Mouse (Mus musculus) gastrocnemius, postnatal 14 days (tissue): Measurements from ENCODE around the gene Timm10. TPM values are rescaled to one million over a fixed set of nuclear protein-coding genes. Genes with fewer than 3 reads are reported as not detected.
A peak's percentile ranks its signal among the peaks of the same experiment; 100 is the strongest.
"Not testable (repeated sequence)": the region's sequence is repeated elsewhere in the genome, so short reads cannot be mapped to it uniquely, and the experiment has no call there.

Experiments
- DNase-seq: peaks from one replicate; pipeline ENCODE4 v3.0.0; 2021; ENCODE audit warnings: mixed read lengths
- intact Hi-C: fragments of 180-260 bp; cut with DNase I; formaldehyde crosslinking; loops from one replicate; pipeline ENCODE4 v1.15.1; 2025; ENCODE audit warnings: low total_unique reads
- long read RNA-seq, 2 experiments: library from polyadenylated mRNA; stranded (forward); transcript quantifications; one replicate each; pipeline ENCODE4 v2.0.0; 2021
- total RNA-seq, 2 experiments: library from RNA; stranded (reverse); gene quantifications; 2 replicates each; pipeline ENCODE4 v1.2.3; 2021

Gene Timm10
- 10 to 100 TPM; 45.7 to 46.0 TPM for total RNA-seq
- long read RNA-seq, experiment 1, transcript Timm10-201 (3 exons, 690 nt) = major isoform, 25 of 25 reads
- long read RNA-seq, experiment 1, partial matches to known transcripts = 0 of 25 reads
- long read RNA-seq, experiment 1, other reads (novel, unspliced or antisense) = 0 of 25 reads
- long read RNA-seq, experiment 2, transcript Timm10-201 (3 exons, 690 nt) = major isoform, 21 of 23 reads
- long read RNA-seq, experiment 2, partial matches to known transcripts = 0 of 23 reads
- long read RNA-seq, experiment 2, other reads (novel, unspliced or antisense) = 2 of 23 reads

GRCm38 (mm10) chr2:84826488-84827282, at the start of gene Timm10:
Gene Timm10, plus strand, starts transcription at chr2:84826997.
- DNase-seq = peak; percentile 86
- intact Hi-C loops = no loop called here

GRCm38 (mm10) chr2:84777706-84778105, 49.1 kb upstream of the Timm10 start:
- intact Hi-C loops = no loop called here
- DNase-seq = no peak

- no peak for DNase-seq
- intact Hi-C loops = no loop called here
These were observed 47.6 kb upstream of the Timm10 start for GRCm38 (mm10) chr2:84779210-84779609.

GRCm38 (mm10) chr2:84783315-84783714, 43.5 kb upstream of the Timm10 start:
- intact Hi-C loops = no loop called here
- DNase-seq = no peak

- DNase-seq = no peak
- intact Hi-C loops = no loop called here
These were observed 42.8 kb upstream of the Timm10 start for GRCm38 (mm10) chr2:84783840-84784566.

- intact Hi-C loops = no loop called here
- no peak for DNase-seq
These were observed 38.5 kb upstream of the Timm10 start for GRCm38 (mm10) chr2:84788316-84788715.

- intact Hi-C loops = no loop called here
- DNase-seq = no peak
These were observed 36.4 kb upstream of the Timm10 start for GRCm38 (mm10) chr2:84790418-84790817.

GRCm38 (mm10) chr2:84792516-84792915, 34.3 kb upstream of the Timm10 start:
- intact Hi-C loops = no loop called here
- DNase-seq = no peak

GRCm38 (mm10) chr2:84793154-84793553, 33.6 kb upstream of the Timm10 start:
- DNase-seq = no peak
- intact Hi-C loops = no loop called here

GRCm38 (mm10) chr2:84793871-84794270, 32.9 kb upstream of the Timm10 start:
- no peak for DNase-seq
- intact Hi-C loops = no loop called here

- peak; percentile 73 for DNase-seq
- intact Hi-C loops = loop anchor here (5.0 kb wide), 1 partner anchor 56 kb away; the partner anchor contains the start of gene Gm19426
These were observed 28.8 kb upstream of the Timm10 start for GRCm38 (mm10) chr2:84797833-84798492.

- intact Hi-C loops = loop anchor here (5.0 kb wide), 1 partner anchor 56 kb away; the partner anchor contains the start of gene Gm19426
- DNase-seq = peak; percentile 71
These were observed 28.3 kb upstream of the Timm10 start, which contains the start of gene Ube2l6 for GRCm38 (mm10) chr2:84798493-84798921. Gene Ube2l6, plus strand, starts transcription at chr2:84798828.

GRCm38 (mm10) chr2:84799041-84799561, 27.7 kb upstream of the Timm10 start:
- intact Hi-C loops = loop anchor here (5.0 kb wide), 1 partner anchor 57 kb away; the partner anchor contains the start of gene Gm19426
- peak; percentile 52 for DNase-seq

GRCm38 (mm10) chr2:84800304-84800703, 26.5 kb upstream of the Timm10 start:
- no peak for DNase-seq
- intact Hi-C loops = no loop called here

- DNase-seq, intact Hi-C loops: not testable (repeated sequence)
These were observed 25.6 kb upstream of the Timm10 start for GRCm38 (mm10) chr2:84801223-84801622.

- no peak for DNase-seq
- intact Hi-C loops = no loop called here
These were observed 22.8 kb upstream of the Timm10 start for GRCm38 (mm10) chr2:84803963-84804362.

- intact Hi-C loops = no loop called here
- no peak for DNase-seq
These were observed 20.3 kb upstream of the Timm10 start for GRCm38 (mm10) chr2:84806546-84806945.

- intact Hi-C loops = no loop called here
- no peak for DNase-seq
These were observed 17.5 kb upstream of the Timm10 start for GRCm38 (mm10) chr2:84809330-84809729.

- intact Hi-C loops = no loop called here
These were observed 16.3 kb upstream of the Timm10 start for GRCm38 (mm10) chr2:84810526-84810885.

More at GRCm38 (mm10) chr2:84810526-84810885, 16.3 kb upstream of the Timm10 start:
- DNase-seq = no peak
